Mouse (Mus musculus) granulocyte monocyte progenitor cell, adult 5-6 weeks (primary cell): Measurements from ENCODE around the gene Naxd. TPM values are rescaled to one million over a fixed set of nuclear protein-coding genes. Genes with fewer than 3 reads are reported as not detected.

Experiments used
- ATAC-seq: replicated peaks from 2 replicates; pipeline ENCODE4 v1.8.0; 2016; ENCODE audit warnings: mild to moderate bottlenecking, moderate TSS enrichment, inconsistent platforms; ENCODE audit not compliant: poor library complexity, severe bottlenecking
- total RNA-seq, 2 experiments: library from RNA; stranded (forward) in 1 of 2; stranded (reverse) in 1 of 2; fragments of 200-712, 200-1000 nt in 1 of 2; fragments of >200 nt in 1 of 2; fragmentation: Nextera tagmentation in 1 of 2; gene quantifications; 2 replicates each; pipeline ENCODE4 v1.2.3; 2014 to 2017

Gene Naxd
- total RNA-seq, 2 experiments from 2014 or later = 70.2 to 72.1 TPM

DNA sequence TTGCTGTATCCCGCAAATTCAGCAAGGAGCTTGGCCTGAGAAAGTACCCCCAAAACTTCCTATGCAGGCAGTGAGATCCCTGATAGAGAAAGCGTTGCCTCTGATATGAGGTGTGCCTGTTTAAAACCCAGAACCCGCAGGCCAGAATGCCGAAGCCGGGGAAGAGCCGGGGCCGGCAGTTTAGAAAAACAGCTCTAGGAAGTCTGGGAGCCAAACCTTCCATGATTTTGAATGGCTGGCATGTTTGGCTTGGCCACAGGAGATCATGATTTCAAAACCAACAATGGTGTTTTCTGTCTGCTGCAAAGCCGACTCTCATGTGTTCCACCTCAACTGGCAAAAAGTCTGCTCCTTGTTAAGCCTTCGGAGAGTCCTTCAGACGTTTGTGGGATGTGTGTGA, 55.1 kb downstream of the Naxd start:
- no peak for ATAC-seq

DNA sequence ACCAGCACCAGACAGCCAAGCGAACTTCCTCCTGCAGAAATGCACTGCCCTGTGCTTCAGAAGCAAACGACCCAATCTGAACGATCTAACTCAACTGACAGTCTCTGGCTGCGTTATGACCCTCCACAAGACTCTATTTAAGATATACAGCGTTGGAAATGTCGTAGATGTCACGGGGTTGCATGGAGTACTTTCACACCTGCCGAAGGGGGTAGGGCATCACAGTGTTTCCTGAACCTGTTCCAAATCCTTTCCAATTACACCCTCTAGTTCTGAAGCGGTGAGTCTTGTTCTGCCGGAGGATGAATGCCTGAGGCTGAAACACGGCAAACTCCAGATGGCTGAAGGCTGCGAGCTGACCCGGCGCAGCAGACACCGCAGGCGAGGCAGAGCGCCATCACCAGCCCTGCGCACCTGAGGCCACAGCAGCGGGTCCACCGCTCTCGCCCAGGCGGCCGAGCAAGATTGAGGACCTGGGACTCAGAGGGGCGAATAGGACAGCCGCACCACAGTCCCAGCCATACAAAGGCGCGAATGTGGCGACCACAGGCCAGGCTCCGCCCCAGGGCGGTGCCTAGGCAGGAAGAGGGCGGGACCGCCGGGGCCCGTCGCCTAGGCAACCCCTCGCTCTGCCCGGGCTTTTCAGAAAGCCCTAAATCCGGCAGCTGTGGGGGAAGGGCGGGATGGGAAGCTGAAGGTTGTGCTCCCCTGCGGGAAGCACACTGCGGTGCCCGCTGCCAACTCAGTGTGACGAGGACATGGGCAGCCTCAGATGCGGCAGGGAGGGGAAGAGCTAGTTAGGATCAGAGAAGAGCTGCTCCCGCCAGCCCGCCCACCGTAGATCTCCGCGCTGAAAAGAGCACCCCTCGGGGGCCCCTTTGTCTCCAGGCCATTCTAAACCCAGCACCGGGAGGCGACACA, 57.8 kb downstream of the Naxd start, which contains the start of gene Ing1:
TSS of gene Ing1 (plus strand) at position 773 of the 921 bp plus-strand sequence.
- peak; percentile 36 for ATAC-seq

DNA sequence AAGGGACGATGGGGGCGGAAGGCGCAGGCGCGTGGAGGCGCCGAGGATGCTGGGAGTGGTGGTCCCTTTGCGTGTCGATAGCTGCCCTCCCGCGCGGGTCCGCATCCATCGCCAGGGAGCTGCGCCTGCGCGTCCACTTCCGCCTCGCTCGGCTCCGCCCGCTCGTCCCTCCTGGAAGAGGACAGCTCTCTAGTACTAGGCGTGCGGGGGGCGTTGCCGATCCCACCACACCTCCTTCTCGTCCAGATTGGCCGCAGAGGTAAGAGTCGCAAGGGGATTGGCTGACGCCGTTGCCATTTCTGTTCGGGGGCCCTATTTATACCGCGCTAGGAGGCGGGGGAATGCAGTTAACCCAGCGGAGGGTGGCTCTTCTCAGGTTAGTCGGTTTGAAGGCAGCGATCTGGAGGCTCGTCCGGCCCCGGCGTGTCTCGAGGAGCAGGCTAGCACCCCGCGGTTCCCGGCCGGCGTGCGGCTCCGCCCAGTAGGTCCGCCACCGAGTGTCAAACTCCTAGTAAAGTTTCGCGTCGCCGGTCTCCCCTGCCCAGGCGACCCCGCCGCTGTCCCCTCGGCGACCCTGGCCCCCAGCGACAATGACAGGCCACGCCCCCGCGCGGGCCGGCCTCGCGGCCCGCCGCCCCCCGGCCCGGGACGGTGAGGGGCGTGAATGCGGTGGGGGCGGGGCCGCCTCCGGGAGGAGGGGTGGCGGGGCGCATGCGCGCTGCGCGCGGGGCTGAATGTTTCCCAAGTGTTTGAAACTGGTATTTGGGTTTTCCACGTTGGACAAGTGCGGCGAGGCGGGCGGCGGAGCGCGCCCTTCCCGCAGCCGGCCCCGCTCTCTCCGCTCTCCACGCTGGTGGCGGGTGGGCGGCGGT, 58.6 kb downstream of the Naxd start:
- ATAC-seq = peak; percentile 47

DNA sequence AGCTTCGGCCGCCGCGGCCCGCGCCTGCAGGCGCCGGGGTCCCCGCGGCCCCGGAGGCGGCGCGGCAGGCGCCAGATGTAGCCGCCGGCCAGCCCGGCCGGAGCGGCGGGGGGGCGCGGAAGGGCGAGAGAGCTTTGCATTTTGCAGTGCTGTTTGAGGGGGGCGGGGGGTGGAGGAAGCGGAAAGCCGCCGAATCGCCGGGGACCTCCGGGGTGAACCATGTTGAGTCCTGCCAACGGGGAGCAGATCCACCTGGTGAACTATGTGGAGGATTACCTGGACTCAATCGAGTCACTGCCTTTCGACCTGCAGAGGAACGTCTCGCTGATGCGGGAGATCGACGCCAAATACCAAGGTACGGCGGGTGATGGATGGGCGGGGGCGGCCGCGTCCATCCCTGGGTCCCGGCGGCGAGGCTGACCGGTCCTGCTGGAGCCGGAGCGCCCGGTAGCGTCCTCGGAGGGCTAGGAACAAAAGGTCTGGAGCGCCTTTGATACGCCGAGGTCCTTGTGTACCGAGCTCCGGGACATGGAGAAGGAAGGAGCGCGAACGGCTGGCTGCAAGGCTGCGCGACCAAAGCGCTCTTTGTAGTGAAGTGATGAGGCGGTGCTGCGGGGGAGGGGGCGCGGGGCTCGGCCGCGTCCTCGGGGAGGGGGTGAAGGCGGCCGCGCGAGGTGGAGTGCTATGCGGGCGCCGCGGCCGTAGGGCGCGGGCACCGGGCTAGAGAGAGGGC, 59.6 kb downstream of the Naxd start:
- no peak for ATAC-seq

DNA sequence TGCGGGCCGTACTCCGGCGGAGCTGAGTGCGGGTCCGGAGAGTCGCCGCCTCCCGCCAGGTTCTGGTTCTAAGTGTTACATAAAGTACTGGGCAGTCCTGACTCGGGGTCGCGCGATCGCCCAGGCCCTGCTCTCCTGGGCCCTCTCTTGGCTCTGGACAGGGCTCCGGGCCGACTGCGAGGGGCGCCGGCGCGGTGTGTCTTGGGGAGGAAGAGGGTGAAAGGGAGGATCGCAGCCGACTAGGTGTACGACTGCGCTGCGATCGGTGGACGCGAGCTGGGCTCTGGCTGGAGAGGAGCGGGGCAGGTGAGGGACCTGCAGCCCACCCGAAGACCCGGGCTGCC, 60.1 kb downstream of the Naxd start:
- ATAC-seq = no peak

DNA sequence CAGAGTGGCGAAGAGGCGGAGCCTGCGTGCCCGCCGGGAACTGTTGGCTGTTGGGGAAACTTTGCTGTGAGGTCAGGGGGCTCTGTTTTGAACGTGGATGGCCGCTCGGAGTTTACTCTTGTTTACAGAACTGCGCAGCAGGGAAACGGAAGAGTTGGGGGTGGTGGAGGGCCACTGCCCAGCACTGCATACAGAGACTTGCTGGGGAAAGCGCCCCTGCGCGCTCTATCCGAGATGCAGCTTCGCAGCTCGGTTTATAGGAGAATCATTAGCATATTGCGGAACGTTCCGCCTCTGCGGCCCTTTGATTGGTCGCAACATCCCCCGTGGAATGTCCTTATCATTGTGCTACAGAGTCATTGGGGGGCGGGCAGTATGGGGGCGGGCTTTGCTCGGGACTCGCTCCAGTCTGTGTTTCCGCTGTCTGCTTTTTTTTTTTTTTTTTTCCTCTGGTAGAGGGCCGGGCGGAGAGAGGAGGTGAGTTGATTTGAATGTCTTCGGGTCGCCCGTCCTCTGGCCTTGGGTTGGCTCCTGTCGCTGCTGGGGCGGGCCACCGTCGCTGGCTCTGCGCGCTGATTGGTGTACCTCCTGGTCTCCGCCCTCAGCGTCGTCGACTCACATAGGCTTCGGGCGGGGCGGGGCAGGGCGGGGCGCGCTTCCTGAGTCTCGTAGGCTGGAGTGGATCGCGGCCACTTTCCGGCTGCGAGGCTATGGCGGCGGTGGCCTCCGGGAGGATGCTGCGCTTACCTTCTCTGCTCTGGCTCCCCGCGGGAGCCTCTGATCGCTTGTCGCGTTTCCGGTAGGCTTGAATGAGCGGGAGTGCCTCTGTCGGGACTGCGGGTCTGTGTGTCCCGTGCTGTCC, 60.7 kb downstream of the Naxd start:
- ATAC-seq = peak; percentile 55

DNA sequence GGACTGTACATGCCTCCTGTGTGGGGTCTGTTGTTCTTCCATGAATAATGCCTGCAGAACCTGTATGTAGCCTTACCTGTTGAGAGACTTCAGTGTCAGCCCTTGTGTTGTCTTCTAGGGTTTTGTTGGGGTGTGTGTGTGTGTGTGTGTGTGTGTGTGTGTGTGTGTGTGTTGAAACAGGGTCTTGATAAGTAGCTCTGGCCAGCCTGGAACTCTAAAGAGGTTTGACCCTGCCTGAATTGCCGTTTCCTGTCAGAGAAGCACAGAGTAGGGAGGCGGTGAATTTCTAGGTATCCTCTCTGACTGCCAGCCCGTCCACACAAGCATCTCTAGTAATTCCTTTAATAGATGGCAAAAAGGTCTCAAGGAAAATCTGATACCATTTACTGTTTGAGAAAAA, 62.2 kb downstream of the Naxd start:
- no peak for ATAC-seq

DNA sequence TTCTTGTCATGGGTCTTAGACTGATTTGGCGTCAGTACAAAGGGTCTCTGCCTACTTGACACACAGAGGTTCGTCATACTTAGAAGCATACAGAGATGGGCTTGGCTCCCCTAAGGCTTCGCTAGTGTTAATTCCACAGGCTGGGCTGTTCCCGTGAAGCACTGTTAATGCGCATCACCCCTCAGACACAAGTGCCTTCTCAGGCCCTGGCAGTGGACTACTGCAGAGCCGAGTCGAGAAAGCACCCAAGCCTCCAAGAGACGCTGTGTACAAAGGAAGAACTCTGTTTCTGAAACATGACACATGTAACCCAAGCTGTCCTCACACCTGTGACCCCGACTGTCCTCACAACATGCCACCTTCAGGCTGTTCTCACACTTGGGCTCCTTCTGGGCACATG, 62.9 kb downstream of the Naxd start:
- ATAC-seq = no peak

DNA sequence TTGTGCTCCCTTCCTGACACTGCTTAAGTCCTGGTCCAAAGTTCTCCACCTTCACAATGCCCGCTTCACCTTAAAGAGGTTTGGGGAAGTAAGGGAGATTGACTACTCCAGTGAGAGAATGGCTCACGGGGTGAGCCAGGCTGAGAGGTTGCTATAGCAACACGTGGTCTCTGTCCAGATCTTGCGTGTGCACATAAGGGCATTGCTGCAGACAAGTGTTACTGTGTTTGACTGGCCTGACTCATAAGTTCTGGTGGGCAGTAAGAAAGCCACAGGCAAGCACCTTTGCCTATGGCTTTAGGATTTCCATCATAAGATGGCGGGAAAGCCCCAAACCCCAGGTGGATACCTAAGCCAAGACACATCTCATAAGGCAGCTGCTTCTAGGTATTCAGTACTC, 66.9 kb downstream of the Naxd start:
- peak; percentile 91 for ATAC-seq

Other genes starting within 250 kb of the Naxd start
- gene Col4a2, start 184.7 kb upstream of the Naxd start, total RNA-seq (2014; fragmentation: Nextera tagmentation) = 0.04 and 0.52 TPM in 2 replicates
- gene Col4a2, start 184.7 kb upstream of the Naxd start, total RNA-seq (2017) = 0.26 TPM in 1 of 2 replicates, not detected in the other
- not detected in 2 replicates for gene Col4a1, start 184.7 kb upstream of the Naxd start, total RNA-seq (2014; fragmentation: Nextera tagmentation)
- 0.22 and 0.67 TPM in 2 replicates for gene Col4a1, start 184.7 kb upstream of the Naxd start, total RNA-seq (2017)
- gene Rab20, start 18.8 kb upstream of the Naxd start, total RNA-seq (2014; fragmentation: Nextera tagmentation) = 3.5 and 4.6 TPM in 2 replicates
- gene Rab20, start 18.8 kb upstream of the Naxd start, total RNA-seq (2017) = 0.69 and 4.8 TPM in 2 replicates
- gene Cars2, start 53.3 kb downstream of the Naxd start, total RNA-seq (2014; fragmentation: Nextera tagmentation) = 51.9 and 58.5 TPM in 2 replicates
- gene Cars2, start 53.3 kb downstream of the Naxd start, total RNA-seq (2017) = 38.4 and 39.0 TPM in 2 replicates
- gene Ing1, start 58.1 kb downstream of the Naxd start, total RNA-seq (2014; fragmentation: Nextera tagmentation) = 33.8 and 43.3 TPM in 2 replicates
- gene Ing1, start 58.1 kb downstream of the Naxd start, total RNA-seq (2017) = 40.8 and 49.2 TPM in 2 replicates
- 100 and 126 TPM in 2 replicates for gene Ankrd10, start 138.3 kb downstream of the Naxd start, total RNA-seq (2014; fragmentation: Nextera tagmentation)
- gene Ankrd10, start 138.3 kb downstream of the Naxd start, total RNA-seq (2017) = 64.6 and 66.0 TPM in 2 replicates
- gene 1700016D06Rik, start 203.6 kb downstream of the Naxd start, total RNA-seq (2014; fragmentation: Nextera tagmentation) = not detected in 2 replicates
- not detected in 2 replicates for gene 1700016D06Rik, start 203.6 kb downstream of the Naxd start, total RNA-seq (2017)
- gene Arhgef7, start 230.2 kb downstream of the Naxd start, total RNA-seq (2014; fragmentation: Nextera tagmentation) = 33.9 and 40.2 TPM in 2 replicates
- 14.4 and 19.8 TPM in 2 replicates for gene Arhgef7, start 230.2 kb downstream of the Naxd start, total RNA-seq (2017)